Mouse (Mus musculus): Measurements from ENCODE around the gene Zfp296. TPM values are rescaled to one million over a fixed set of nuclear protein-coding genes. Genes with fewer than 3 reads are reported as not detected.

Zfp296 gene
- 0.40 and 0.47 TPM in 2 replicates for polyA plus RNA-seq (2014; fragmentation: Nextera tagmentation; extraction: Ambion mirVana)

GRCm38 (mm10) chr7:19577141-19577852, at the start of gene Zfp296, which contains the start of gene Gemin7:
Gene Zfp296 (plus strand): TSS chr7:19577287.
Gene Gemin7 (minus strand): TSS chr7:19577595.
- WGBS = under 1% methylated on average over 43 of the region's 56 CpGs
- H3K9ac ChIP-seq (ENCODE audit: low read length) = peak within 1 kb of the TSS; percentile 39
- DNase-seq (ENCODE audit: low spot score) (no peak), ATAC-seq (replicated peaks; ENCODE audit: low FRiP score) (no peak)
- H3K4me2 ChIP-seq (ENCODE audit: low read depth, low read length, severe bottlenecking) = peak within 1 kb of the TSS; percentile 55
- H3K27ac ChIP-seq (ENCODE audit: low read depth, low read length) = no peak within 1 kb of the TSS
- peaks cover 11% of the 10 kb centered on the region for H3K4me1 ChIP-seq (replicated peaks; ENCODE audit: control insufficient read depth, insufficient read depth, low read length)
- peak within 1 kb of the TSS; percentile 29 for H3K4me3 ChIP-seq (ENCODE audit: low read depth, low read length)
- H3K36me3 ChIP-seq (ENCODE audit: control insufficient read depth, insufficient read depth, low read length) = no peaks in the 10 kb centered on the region
- no peaks in the 10 kb centered on the region for H3K9me3 ChIP-seq (ENCODE audit: control insufficient read depth, low read length)
- peaks cover 36% of the 10 kb centered on the region for H3K27me3 ChIP-seq (ENCODE audit: control insufficient read depth, insufficient read depth, low read length)

GRCm38 (mm10) chr7:19531077-19531476, 46.0 kb upstream of the Zfp296 start:
- no peak overlapping the region for H3K4me3 ChIP-seq (ENCODE audit: low read depth, low read length)
- H3K27me3 ChIP-seq (ENCODE audit: control insufficient read depth, insufficient read depth, low read length) = no peaks in the 10 kb centered on the region
- no peak overlapping the region for H3K9ac ChIP-seq (ENCODE audit: low read length)
- DNase-seq (ENCODE audit: low spot score) (no peak), ATAC-seq (replicated peaks; ENCODE audit: low FRiP score) (no peak)
- no peaks in the 10 kb centered on the region for H3K9me3 ChIP-seq (ENCODE audit: control insufficient read depth, low read length)
- 79% methylated on average over 10 of the region's 10 CpGs for WGBS
- H3K4me1 ChIP-seq (replicated peaks; ENCODE audit: control insufficient read depth, insufficient read depth, low read length) = no peaks in the 10 kb centered on the region
- H3K27ac ChIP-seq (ENCODE audit: low read depth, low read length) = no peak overlapping the region
- H3K36me3 ChIP-seq (ENCODE audit: control insufficient read depth, insufficient read depth, low read length) = peaks cover 8% of the 10 kb centered on the region; the same call in 1 of the 2 replicates
- H3K4me2 ChIP-seq (ENCODE audit: low read depth, low read length, severe bottlenecking) = no peak overlapping the region

- DNase-seq (ENCODE audit: low spot score) (no peak), ATAC-seq (replicated peaks; ENCODE audit: low FRiP score) (no peak)
- H3K9ac ChIP-seq (ENCODE audit: low read length) = no peak overlapping the region
- H3K9me3 ChIP-seq (ENCODE audit: control insufficient read depth, low read length) = no peaks in the 10 kb centered on the region
- no peaks in the 10 kb centered on the region for H3K27me3 ChIP-seq (ENCODE audit: control insufficient read depth, insufficient read depth, low read length)
- no peak overlapping the region for H3K27ac ChIP-seq (ENCODE audit: low read depth, low read length)
- no peak overlapping the region for H3K4me3 ChIP-seq (ENCODE audit: low read depth, low read length)
- peaks cover 8% of the 10 kb centered on the region; the same call in 1 of the 2 replicates for H3K36me3 ChIP-seq (ENCODE audit: control insufficient read depth, insufficient read depth, low read length)
- H3K4me2 ChIP-seq (ENCODE audit: low read depth, low read length, severe bottlenecking) = no peak overlapping the region
- WGBS = 92% methylated on average over 14 of the region's 14 CpGs
- no peaks in the 10 kb centered on the region for H3K4me1 ChIP-seq (replicated peaks; ENCODE audit: control insufficient read depth, insufficient read depth, low read length)
Observed at GRCm38 (mm10) chr7:19532240-19532639, 44.8 kb upstream of the Zfp296 start.

- peaks cover 8% of the 10 kb centered on the region; the same call in 1 of the 2 replicates for H3K36me3 ChIP-seq (ENCODE audit: control insufficient read depth, insufficient read depth, low read length)
- H3K9me3 ChIP-seq (ENCODE audit: control insufficient read depth, low read length) = no peaks in the 10 kb centered on the region
- DNase-seq (ENCODE audit: low spot score) (no peak), ATAC-seq (replicated peaks; ENCODE audit: low FRiP score) (no peak)
- no peak overlapping the region for H3K27ac ChIP-seq (ENCODE audit: low read depth, low read length)
- no peak overlapping the region for H3K4me2 ChIP-seq (ENCODE audit: low read depth, low read length, severe bottlenecking)
- no peak overlapping the region for H3K4me3 ChIP-seq (ENCODE audit: low read depth, low read length)
- 97% methylated on average over 10 of the region's 10 CpGs for WGBS
- H3K27me3 ChIP-seq (ENCODE audit: control insufficient read depth, insufficient read depth, low read length) = no peaks in the 10 kb centered on the region
- no peak overlapping the region for H3K9ac ChIP-seq (ENCODE audit: low read length)
- no peaks in the 10 kb centered on the region for H3K4me1 ChIP-seq (replicated peaks; ENCODE audit: control insufficient read depth, insufficient read depth, low read length)
Observed at GRCm38 (mm10) chr7:19534676-19535075, 42.4 kb upstream of the Zfp296 start.

- no peak overlapping the region for H3K27ac ChIP-seq (ENCODE audit: low read depth, low read length)
- DNase-seq (ENCODE audit: low spot score) (no peak), ATAC-seq (replicated peaks; ENCODE audit: low FRiP score) (no peak)
- H3K27me3 ChIP-seq (ENCODE audit: control insufficient read depth, insufficient read depth, low read length) = no peaks in the 10 kb centered on the region
- H3K9me3 ChIP-seq (ENCODE audit: control insufficient read depth, low read length) = no peaks in the 10 kb centered on the region
- H3K4me3 ChIP-seq (ENCODE audit: low read depth, low read length) = no peak overlapping the region
- H3K36me3 ChIP-seq (ENCODE audit: control insufficient read depth, insufficient read depth, low read length) = no peaks in the 10 kb centered on the region
- H3K9ac ChIP-seq (ENCODE audit: low read length) = no peak overlapping the region
- WGBS = 94% methylated on average over 2 of the region's 2 CpGs
- H3K4me2 ChIP-seq (ENCODE audit: low read depth, low read length, severe bottlenecking) = no peak overlapping the region
- peaks cover 8% of the 10 kb centered on the region; the same call in 1 of the 2 replicates for H3K4me1 ChIP-seq (replicated peaks; ENCODE audit: control insufficient read depth, insufficient read depth, low read length)
Observed at GRCm38 (mm10) chr7:19540771-19541566, 36.1 kb upstream of the Zfp296 start.

GRCm38 (mm10) chr7:19541681-19542154, 35.4 kb upstream of the Zfp296 start:
- Histone ChIP-seq H3K9me3 (ENCODE audit: control insufficient read depth, low read length) (no peaks in the 10 kb centered on the region), H3K27me3 (ENCODE audit: control insufficient read depth, insufficient read depth, low read length) (no peaks in the 10 kb centered on the region), H3K9ac (ENCODE audit: low read length) (no peak overlapping the region), H3K4me3 (ENCODE audit: low read depth, low read length) (no peak overlapping the region), H3K4me2 (ENCODE audit: low read depth, low read length, severe bottlenecking) (no peak overlapping the region), H3K36me3 (ENCODE audit: control insufficient read depth, insufficient read depth, low read length) (no peaks in the 10 kb centered on the region), H3K4me1 (replicated peaks; ENCODE audit: control insufficient read depth, insufficient read depth, low read length) (peaks cover 8% of the 10 kb centered on the region; the same call in 1 of the 2 replicates), H3K27ac (ENCODE audit: low read depth, low read length) (no peak overlapping the region)
- ATAC-seq (replicated peaks; ENCODE audit: low FRiP score) = no peak; the same call in 1 of the 2 replicates
- WGBS = 80% methylated on average over 7 of the region's 7 CpGs
- no peak for DNase-seq (ENCODE audit: low spot score)

GRCm38 (mm10) chr7:19542155-19542691, 34.9 kb upstream of the Zfp296 start:
- Histone ChIP-seq H3K4me2 (ENCODE audit: low read depth, low read length, severe bottlenecking) (no peak overlapping the region), H3K27ac (ENCODE audit: low read depth, low read length) (no peak overlapping the region)

GRCm38 (mm10) chr7:19543584-19543983, 33.5 kb upstream of the Zfp296 start:
- Histone ChIP-seq H3K27me3 (ENCODE audit: control insufficient read depth, insufficient read depth, low read length) (no peaks in the 10 kb centered on the region), H3K4me1 (replicated peaks; ENCODE audit: control insufficient read depth, insufficient read depth, low read length) (peaks cover 8% of the 10 kb centered on the region; the same call in 1 of the 2 replicates), H3K9me3 (ENCODE audit: control insufficient read depth, low read length) (no peaks in the 10 kb centered on the region), H3K27ac (ENCODE audit: low read depth, low read length) (no peak overlapping the region), H3K9ac (ENCODE audit: low read length) (no peak overlapping the region), H3K4me3 (ENCODE audit: low read depth, low read length) (no peak overlapping the region), H3K4me2 (ENCODE audit: low read depth, low read length, severe bottlenecking) (no peak overlapping the region), H3K36me3 (ENCODE audit: control insufficient read depth, insufficient read depth, low read length) (no peaks in the 10 kb centered on the region)
- DNase-seq (ENCODE audit: low spot score) (no peak), ATAC-seq (replicated peaks; ENCODE audit: low FRiP score) (no peak)
- WGBS = 59% methylated on average over 6 of the region's 6 CpGs

More at GRCm38 (mm10) chr7:19542155-19542691, 34.9 kb upstream of the Zfp296 start:
- Histone ChIP-seq H3K4me3 (ENCODE audit: low read depth, low read length) (no peak overlapping the region), H3K9ac (ENCODE audit: low read length) (no peak overlapping the region), H3K36me3 (ENCODE audit: control insufficient read depth, insufficient read depth, low read length) (no peaks in the 10 kb centered on the region), H3K27me3 (ENCODE audit: control insufficient read depth, insufficient read depth, low read length) (no peaks in the 10 kb centered on the region), H3K9me3 (ENCODE audit: control insufficient read depth, low read length) (no peaks in the 10 kb centered on the region), H3K4me1 (replicated peaks; ENCODE audit: control insufficient read depth, insufficient read depth, low read length) (peaks cover 8% of the 10 kb centered on the region; the same call in 1 of the 2 replicates)
- DNase-seq (ENCODE audit: low spot score) (no peak), ATAC-seq (replicated peaks; ENCODE audit: low FRiP score) (peak; percentile 75)
- WGBS = 64% methylated on average over 8 of the region's 8 CpGs
